Mouse (Mus musculus) thymus, postnatal 4 days (tissue): ENCODE measurements at regions not wholly inside any gene's neighbourhood (a gene's known extent, or its start where the extent isn't known, plus 50 kb on each side); places are given as distances from the start of the nearest gene placed in this dataset.

Experiments
- DNase-seq: peaks from one replicate; pipeline ENCODE4 v3.0.0; 2021

- DNase-seq = no peak
These were observed 102.6 kb upstream of the Prickle1 start for GRCm38 (mm10) chr15:93698182-93698822.

- no peak for DNase-seq
These were observed 95.0 kb upstream of the Prickle1 start for GRCm38 (mm10) chr15:93690717-93691116.

GRCm38 (mm10) chr15:93690011-93690410, 94.3 kb upstream of the Prickle1 start:
- no peak for DNase-seq

DNA sequence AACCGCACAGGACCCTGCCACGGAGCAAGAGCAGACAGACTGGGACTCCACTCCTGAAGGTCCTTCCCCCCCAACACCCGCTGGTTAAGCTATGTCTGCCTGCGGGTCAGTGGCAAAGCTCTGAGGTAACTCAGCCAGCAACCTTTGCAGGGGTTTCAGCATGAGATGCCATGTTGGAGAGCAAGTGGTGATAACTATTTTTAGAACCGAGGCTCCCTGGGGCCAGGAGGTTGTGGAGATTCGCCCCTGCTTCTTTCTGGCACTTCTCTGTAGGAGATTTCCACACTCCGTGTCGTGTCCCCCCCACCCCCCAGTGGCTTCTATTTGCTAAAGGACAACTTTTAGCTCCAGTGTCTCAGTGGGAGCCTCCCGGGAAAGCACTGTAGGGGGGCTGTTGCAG, 90.7 kb upstream of the Prickle1 start:
- no peak for DNase-seq

GRCm38 (mm10) chr15:93681602-93682001, 85.9 kb upstream of the Prickle1 start:
- no peak for DNase-seq

GRCm38 (mm10) chr15:93675624-93676023, 79.9 kb upstream of the Prickle1 start:
- no peak for DNase-seq

- no peak for DNase-seq
These were observed 78.3 kb upstream of the Prickle1 start for GRCm38 (mm10) chr15:93673976-93674375.

DNA sequence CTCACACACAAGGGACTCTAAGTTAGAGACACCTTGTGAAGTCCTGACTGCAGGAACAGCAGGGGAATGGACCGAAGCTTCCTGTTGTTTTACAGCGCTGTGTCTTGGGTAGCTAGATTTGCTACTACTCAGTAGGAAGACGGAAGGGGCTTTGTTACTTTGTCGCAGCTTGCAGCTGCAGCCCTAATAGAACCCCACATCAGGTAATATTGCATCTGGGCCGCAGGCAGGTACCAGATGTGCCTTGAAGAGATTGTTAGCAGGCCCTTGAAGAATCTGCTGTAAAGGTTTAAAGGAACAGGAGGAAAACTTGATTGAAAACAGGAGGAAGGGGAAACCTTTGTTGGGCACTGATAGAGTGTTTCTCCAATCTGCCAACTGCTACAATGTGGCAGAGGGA, 68.2 kb upstream of the Prickle1 start:
- no peak for DNase-seq

- no peak for DNase-seq
These were observed 66.9 kb upstream of the Prickle1 start for GRCm38 (mm10) chr15:93662601-93663000.

- no peak for DNase-seq
These were observed 66.1 kb upstream of the Prickle1 start for GRCm38 (mm10) chr15:93661801-93662200.

- DNase-seq = no peak
These were observed 65.4 kb upstream of the Prickle1 start for GRCm38 (mm10) chr15:93660952-93661648.

- DNase-seq = no peak
These were observed 61.5 kb upstream of the Prickle1 start for GRCm38 (mm10) chr15:93657171-93657570.

DNA sequence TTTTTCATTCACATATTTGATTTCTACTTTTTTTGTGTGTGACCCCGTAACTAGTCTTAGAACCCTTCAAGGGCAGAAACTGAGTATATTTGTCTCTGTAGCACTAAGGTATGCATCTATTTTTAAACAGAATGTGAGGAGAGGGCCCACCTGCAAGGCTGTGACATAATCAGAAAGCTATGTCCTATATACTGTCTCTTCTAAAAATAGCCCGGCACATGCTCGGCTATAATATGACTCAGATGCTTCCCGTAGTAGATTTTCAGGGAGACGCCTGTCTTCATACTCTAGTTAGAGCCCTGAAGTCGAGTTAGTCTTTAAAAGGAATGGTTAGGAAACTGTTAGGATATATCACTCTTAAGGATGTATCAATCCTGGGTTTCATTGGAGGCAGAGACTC, 61.0 kb upstream of the Prickle1 start:
- no peak for DNase-seq

DNA sequence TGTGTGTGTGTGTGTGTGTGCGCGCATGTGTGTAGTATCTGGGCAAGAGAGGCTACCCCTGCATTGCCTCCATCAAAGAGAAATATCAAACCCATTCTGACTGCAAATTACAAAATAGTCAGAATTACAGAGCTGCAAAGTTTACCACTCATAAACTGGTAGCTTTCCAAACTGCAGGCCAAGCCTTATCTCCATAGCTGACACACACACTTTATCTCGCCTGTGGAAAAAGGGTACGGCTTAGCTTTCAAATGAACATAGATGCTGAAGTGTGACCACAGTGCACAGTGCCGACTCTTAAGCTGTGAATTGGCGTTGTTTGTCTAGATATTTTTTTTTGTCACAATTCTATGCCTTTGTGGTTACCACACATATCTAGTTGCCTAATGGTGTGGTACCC, 60.1 kb upstream of the Prickle1 start:
- DNase-seq = no peak

- DNase-seq = no peak
These were observed 59.6 kb upstream of the Prickle1 start for GRCm38 (mm10) chr15:93655243-93655642.

- no peak for DNase-seq
These were observed 57.7 kb upstream of the Prickle1 start for GRCm38 (mm10) chr15:93653378-93653777.

DNA sequence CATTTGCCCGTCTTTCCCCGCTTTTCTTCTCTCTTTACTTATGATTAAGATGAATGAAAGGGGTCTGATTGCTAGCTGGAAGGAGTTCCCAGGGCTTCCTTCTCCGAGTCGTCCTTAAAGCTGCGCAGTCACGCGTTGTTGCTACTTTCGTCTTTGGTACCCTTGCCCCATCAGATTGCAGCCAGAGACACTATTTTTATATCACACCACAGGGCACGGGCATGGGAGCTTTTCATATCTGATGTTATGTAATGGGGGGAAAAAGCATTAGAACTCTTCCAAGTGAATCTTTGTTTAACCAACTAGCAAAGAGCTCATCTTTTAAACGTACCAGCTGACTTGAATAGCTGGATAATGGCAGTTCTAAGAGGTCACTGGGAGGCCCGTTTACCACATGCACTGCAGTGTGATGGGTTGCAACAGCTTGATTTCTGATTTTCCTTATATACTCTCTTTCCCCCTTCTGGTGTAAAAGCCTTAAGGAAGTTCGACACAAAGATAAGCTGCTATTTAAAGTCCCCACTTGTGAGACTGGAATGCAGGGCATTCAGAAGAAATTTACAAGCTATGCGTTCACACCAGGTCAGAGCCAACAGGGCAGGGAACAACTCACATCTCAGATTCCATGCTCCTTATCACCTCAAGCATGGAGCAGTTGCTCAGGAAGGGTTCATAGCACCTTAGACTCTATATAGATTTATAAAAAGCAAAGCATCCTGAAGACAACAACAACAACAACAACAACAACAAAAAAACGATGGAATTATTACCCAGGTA, 55.5 kb upstream of the Prickle1 start:
- DNase-seq = no peak

DNA sequence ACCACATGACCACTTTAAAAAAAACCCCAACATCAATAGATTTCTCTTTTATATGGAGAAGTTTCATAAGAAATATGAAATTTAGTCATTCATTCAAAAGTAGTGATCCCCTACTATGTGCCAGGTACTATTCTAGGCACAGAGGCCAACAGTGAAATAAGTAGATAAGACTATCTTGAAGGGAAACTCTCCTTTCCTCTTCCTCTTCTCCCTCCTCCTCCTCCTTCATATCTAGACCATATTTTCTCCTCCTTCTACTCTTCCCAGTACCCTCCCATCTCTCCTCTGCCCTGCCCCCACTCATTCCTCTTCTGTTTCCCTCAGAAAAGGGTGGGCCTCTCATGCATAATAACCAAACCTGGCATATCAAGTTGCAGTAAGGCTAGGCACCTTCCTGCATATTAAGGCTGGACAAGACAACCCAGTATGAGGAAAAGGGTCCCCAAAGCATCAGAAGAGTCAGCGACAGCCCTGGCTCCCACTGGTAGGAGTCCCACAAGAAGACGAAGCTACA, 54.4 kb upstream of the Prickle1 start:
- DNase-seq = no peak

DNA sequence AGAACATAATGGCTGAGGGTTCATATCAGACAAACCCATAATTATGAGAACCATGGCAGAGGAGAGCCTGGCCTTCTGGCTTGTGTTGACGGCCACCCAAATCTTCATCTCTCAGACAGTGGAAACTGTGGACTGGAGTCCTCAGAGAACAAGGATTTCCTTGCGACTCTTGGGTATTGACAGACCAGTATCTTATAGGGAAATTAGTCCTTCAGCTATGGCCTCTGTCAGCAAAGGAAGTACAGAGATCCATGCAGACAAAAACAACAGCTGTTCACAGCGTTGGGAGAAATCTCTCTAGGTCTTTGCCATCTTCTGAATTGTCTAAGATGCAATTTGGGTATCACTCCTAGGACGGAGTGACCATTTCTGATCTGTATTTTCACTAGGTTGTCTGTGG, 53.0 kb upstream of the Prickle1 start:
- no peak for DNase-seq

DNA sequence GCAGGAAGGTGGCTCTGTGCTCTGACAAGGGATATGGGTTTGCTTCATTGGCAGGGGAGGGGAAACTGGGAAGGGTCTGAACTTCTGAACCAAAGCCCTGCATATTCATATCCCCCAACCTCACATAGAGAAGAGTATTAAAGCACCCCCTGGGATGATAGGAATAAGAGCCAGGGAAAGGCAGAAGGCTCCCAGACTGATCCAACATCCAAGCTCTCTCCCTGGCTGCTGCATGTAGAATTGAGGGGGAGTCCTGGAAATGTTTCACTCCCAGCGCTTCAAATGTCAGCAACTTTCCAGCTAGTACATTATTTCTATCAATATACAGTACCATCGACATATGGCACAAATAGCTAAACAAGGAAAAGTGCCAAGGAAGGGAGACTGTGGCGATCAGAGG, 51.1 kb upstream of the Prickle1 start:
- no peak for DNase-seq

- no peak for DNase-seq
These were observed 50.3 kb upstream of the Prickle1 start for GRCm38 (mm10) chr15:93645950-93646349.
